Mouse (Mus musculus) spleen, postnatal 36 days (tissue): ENCODE data around the gene Mdk.

Source experiments
- DNase-seq, 2 experiments: peaks; one replicate each; pipeline ENCODE4 v3.0.0; 2022; ENCODE audit warnings: low spot score in 2 of 2, mixed read lengths in 1 of 2

Gene Mdk

DNA sequence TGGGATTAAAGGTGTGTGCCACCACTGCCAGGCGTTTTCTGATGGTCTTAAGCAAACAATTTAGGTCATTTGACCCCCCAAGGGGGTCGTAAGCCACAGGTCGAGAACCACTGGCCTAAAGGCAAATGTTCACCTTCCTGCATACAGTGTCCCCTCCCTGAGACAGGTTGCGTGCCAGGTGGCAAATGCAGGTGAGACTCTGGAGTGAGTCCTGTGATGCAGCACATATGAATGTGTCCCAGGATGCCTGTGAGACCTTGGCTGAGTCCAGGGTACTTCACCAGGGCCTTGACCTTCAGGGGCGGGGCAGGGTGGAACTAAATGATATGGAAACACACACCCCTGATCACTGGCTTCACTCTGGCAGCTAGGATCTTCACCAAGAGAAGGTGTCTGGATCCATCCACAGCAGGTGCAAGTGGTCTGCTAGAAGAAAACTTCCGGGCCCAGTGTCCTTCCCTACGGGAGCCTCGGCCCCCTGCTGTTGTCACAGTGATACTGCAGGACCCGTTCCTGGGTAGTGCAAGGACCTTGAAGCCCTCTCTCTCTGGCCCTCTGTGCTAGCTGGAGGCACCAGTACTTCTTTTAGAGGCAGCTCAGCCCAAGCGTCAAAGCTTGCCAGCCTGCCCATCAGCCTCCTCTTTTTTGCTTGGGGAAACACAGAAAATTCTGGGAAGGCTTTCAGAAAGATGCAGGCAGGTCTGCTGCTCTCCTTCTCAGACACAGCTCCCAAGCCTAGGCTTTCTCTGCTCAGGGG lies 26.8 kb upstream of the Mdk start:
- DNase-seq: peak in 1 of 2 experiments; percentile 47

DNA sequence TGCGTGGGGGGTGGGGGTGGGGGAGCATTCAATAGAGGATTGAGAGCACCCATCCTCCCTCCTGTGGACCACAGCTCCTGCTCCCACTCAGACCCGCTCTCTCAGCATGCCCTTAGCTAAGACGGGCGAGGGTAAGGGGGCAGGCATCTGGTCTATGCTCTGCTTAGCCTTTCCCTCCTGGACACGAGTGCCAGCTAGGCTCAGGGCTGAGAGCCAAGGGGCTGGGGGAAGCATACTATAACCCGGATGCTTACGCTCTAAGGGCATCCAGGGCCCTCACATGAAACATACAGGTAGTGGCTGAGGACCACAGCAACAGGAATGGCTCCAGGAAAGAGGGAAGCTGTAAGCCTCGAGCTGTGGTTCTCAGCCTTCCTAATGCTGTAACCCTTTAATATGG lies 26.0 kb upstream of the Mdk start:
- DNase-seq: no peak

DNA sequence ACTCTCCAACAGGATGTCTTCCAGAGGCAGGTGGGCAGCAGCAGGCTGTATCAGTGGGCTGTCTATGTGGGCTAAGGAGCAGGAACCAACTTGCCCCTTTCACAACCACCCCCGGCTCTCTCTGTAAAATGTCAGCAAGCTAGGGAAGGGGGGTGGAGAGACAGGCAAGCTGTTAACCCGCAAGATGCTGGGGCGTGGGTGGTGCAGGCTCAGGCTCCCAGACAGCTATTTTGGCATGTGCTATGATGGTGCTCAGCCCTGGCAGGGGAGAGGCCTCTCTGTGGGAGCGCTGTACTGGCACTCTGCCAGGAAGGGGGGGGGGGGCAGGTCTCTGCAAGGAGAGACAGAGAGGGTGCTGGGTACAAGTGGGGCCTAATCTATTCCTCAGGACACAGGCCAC lies 25.0 kb upstream of the Mdk start:
- DNase-seq: peak; percentile 42 to 44

DNA sequence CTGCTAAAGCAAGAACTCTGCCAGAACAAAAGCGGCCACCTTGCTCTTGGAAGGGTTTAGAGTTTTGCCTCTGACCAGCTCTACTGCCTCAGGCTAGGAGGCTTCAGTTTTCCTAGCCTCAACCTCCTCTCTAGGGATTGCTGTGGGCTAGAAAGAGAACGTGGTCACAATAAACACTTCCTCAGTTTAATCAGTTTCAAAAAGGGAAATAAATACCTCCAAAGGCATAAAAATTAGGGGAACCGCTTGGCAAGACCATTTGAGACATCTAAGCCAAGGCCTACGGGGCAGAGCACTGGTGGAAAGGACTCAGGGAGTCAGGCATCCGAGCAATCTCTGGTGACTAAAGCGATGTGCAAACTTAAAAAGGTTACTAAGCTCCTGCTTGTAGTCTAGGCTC lies 23.8 kb upstream of the Mdk start:
- no peak for DNase-seq

DNA sequence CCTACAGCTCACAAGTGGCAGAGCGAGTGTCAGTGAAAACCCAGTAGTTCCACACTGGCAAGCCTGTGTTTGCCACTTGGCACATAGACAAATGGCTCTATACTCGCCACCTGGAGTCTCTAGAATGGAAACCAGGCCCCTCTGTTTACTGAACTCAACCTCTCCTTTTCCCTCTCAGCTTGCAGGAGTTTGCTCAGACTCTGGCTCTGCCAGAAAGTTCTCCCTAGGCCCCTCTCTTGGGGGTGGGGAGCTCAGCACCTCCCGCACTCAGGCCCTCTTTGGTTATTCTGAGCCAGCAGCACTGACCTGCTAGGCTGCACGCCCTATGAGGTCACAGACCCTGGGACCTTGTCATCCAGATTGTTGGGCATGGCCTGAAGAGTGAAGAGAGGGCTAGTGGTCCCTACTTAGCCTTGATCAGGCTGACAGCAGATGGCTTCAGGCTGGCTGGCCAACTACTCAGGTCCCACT lies 23.1 kb upstream of the Mdk start:
- no peak for DNase-seq

DNA sequence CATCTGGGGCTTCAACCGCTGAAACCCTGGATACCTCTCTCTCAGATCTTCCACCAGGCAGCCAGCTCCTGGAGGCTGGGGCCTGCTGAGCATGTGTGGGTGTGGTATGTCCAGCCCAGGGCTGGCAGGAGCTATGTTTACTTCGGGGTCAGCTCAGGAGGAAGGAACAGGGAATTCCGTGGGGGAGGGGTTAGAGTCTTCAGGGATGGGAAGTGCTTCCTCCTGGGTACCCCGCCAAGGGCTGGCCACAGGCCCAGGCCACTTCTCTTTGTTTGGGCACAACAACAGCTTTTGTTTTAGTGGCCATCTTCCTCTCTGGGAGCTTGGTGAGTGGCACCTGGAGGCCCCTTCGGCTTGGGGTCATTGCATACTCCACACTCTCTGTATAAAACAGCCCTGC lies 21.7 kb upstream of the Mdk start:
- no peak for DNase-seq

DNA sequence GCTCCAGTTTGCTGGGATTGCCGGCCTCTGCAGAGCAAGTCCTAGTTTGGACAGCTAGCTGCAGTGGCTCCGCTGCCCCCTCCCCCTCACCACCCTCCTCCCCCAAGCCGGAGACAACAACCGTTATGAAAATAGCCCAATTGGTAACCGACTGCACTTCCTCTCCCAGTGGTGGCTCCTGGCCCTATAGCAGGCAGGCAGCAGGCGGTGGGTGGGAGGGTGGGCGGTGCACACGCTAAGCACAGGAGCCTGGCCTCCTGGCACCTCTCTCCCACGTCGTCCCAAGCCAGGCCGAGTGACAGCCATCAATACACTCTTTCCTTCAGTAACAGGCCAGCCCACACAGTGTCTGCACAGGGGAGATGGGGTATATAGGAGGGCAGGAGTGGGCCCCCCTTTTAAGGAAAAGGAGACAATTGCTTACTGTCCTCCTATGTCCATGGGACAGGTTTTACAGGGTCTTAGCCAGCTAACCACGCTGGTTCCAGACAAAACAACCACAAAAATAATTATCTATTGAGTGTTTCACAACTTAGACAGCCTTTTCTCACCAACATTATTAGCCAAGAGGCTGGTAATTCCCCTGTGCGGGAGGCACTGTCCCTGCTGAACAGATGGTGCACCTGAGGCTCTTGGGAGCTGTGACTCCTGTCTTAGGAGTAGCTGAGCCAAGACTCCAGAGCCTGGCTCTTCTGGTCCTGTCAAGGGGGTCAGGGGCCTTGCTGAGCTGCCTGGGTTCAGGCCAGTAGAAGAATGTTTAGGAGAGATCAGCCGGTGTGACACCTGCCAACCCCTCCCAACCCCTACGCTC lies 18.4 kb upstream of the Mdk start:
- peak; percentile 70 to 74 for DNase-seq

DNA sequence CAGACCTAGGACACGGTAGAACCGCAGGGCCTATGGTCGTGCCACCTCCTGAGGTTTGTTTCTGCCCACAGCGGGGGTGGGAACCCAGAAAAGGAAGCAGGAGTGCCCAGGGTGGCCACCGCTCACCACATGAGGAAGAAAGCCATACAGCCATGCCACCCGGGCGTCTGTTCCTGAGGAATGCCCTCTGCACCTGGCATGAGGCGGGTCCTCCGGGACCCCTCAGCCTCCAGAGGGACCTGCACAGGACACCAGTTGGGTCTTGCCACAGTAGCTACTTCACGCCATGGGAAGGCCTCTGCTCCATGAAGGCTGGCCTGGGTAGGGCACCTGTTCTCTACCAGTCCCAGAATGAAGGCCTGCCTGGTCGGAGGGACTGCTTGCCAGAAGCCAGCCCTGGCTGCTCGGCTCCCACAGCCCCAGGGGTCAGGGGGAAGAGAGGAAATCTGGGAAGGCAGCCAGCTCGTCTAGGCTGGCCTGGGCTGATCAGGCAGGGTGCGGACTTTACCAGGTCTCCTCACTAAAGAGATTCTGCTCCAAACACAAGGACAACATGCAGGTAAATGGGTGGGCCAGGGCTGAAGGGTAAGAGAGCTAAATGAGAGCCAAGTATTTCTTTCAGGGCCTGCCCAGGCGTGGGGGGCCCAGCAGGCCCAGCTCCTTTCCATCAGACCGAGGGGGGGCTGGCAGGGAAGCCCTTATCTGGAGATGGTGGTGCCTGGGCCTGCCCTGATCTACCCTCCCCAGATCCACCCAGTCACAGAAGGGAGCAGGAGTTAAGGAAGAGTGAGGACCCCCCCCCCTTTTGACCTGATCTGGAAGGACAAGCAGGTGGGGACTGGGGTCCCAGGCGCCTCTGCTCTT lies 17.5 kb upstream of the Mdk start:
- peak; percentile 48 to 49 for DNase-seq

DNA sequence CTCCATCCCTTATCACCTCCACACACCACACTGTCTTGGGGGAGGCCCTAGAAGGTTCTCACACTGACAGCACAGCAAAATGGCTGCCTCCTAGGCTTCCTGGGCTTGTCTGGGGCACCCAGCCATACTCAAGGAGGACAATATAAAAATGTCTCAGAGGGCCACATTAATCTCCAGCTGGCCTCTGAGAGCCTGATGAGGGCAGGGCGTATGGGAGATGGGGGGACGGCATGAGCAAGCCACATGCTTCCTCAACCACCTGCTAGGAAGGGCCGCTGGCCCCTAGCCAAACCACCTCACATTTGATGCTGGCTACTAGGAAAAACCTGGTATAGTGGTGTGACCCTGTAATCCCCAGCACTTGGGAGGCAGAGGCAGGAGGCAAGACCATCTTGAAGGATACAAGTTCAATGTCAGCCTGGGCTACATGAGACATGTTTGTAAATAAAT lies 16.7 kb upstream of the Mdk start:
- DNase-seq: no peak

DNA sequence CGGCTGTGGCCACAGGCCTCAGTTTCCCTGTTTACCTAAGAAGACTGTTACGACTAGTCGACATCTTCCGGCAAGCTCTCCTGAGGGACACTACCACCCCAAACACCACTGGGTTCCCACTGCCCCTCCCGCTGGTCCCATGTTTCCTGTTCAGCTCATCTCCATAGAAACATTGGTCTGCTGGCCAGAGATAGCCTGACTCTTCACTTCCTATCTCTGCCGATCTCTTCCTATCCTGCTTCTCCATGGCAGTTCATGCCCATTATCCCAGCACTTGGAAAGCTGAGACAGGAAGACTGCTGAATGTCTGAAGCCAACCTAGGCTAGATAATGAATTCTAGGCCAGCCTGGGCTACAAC lies 16.0 kb upstream of the Mdk start:
- peak in 1 of 2 experiments; percentile 29 for DNase-seq

DNA sequence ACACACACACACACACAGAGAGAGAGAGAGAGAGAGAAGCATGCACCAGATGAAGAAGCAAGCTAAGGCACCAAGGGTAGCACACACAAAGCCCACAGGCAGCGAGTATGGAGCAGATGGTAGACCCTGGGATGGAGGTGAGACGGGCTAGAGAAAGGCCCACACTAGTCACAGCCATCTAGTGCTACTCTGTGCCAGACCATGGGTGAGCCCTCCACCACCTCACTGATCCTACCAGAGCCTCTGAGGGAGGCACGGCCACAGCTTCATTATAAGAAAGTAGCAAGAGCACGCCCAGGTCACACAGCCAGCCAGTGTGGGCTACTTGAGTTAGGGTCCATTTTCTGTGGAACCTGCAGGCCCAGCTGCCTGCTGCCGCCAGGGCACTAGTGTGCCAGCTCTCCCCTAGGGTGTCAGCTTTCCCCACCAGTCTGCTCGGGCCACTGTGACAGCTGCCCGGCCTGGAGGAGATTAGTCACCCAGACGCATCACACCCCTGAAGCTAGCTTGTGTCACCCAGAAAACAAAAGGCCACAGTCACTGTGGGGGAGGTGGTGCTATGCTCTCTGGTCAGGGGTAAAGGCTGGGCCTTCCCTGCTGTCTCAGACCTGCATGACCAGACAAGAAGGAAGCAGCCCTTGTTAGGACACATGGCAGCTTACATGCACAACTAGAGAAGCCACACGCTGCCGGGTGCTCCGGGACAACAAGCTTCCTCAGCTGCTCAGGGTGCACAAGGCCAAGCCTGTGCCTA lies 15.5 kb upstream of the Mdk start:
- peak in 1 of 2 experiments; percentile 39 for DNase-seq

DNA sequence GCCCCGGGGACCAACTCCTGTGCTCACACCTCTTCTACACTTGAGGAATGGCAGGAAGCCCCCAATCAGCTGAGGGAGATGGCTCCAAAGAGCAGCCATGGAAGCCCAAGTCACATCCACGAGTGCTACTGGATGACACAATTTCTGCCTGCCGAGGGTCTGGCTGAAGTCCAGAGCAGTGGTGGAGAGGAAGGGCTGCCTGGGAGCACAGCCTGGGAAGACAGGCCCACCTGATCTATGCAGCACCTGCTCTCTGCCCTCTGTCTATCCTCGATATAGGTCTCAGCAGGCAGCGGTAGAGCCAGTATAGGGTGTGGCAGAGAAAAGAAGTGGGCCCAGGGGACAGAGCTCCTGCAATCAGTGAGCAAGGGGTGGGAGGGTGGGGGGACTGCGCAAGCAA lies 14.7 kb upstream of the Mdk start:
- DNase-seq: no peak

DNA sequence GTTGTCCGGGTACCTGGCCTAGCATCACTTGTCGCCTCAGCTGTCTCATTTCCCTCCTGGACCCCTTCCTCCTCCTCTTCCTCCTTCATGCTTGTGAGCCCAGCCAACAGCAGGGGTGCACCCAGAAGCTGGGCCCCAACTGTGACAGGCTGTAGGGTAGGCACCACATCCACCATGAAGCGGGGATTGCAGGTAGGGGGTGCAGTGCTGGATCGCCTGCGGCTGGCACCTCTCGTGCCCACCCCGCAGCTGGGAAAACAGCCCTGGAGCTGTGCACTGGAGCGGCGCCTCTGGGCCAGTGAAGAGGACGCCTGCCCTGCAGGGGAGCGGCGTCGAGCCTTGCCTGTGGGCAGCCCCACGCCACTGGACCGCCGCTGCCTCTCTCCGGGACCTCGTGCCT lies 13.4 kb upstream of the Mdk start, which contains the start of gene Gm9821:
TSS of gene Gm9821 (plus strand) at position 221 of the 400 bp plus-strand sequence.
- DNase-seq: no peak

DNA sequence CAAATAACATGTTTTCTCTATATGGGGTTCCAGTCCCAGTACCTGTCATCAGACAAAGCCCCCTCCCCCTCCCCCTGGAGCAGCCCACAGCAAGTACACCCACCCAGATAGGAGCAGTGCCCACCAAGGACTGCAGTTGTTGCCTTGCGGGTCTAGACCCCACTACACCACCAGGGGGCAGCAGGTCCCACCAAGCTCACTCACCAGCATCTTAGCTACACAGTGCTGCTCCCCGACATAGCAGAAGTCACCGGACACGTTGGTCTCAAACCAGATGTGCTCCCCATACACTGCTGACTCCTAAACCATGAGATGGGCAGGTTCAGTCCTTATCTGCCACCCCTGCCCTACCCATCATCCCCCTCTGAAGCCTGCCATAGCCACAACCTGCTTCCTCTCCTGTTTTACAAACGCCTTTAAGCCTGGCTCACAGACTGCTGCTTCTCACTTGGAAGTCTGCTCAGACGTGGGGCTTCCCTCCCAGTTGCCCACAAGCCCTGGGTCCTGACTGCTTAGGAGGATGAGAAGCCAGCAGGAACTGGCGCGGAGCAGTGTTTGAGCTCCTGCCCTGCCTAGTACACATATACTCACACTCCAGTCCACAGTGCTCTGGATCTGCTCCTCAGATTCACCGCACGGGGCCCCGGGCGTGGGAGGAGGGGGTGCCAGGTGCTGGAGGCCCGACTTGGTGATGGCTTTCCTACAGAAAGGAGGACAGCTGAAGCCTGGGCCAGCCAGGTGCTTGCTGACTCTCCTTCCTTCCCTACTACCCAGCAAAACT lies 12.3 kb upstream of the Mdk start:
- peak; percentile 70 to 72 for DNase-seq

DNA sequence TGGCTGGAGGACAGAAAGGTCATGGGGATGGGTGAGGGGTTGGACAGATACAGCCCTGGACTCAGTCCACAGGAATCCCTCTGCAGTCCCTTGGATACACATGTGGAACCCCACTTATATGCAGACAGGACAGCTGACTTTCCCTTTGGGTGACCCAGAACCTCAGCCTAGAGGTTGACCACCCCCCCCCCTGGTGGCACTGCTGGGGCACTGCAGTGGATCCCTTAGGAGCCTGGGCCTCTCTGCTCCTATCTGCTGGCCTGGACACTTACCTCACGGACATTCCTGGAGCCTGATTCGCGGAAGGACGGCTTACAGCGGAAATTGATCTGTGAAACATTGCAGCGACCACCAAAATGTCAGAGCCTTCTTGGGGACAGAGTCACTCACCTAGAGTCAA lies 10.3 kb upstream of the Mdk start:
- DNase-seq: no peak

DNA sequence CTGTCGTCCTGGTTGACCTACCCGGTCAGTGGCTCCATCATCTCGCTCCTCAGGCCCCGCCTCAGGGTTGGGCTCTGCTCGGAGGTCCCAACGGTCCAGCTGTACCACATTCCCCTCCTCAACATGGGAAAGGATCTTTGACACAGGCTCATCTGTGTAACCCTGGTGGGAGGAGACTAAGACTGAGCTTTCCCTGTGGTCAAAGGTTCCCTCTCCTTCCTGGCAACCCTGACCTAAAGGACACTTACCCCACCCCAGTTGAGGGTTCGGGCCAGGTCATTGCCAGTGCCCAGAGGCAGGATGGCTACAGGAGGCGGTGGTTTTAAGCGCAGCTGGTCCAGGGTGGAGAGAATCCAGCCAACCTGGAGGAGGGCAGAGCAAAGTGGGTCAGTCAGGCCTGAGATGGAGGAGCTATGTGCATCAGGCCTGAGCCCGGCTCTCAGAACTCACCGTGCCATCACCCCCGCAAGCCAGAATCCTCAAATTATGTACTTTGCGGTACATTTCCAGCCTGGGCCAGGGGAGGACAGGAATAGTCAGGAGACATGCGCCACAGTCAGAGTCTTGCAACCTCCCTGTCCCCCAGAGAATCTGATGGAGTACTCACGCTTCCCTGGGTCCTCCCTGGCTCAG lies 7.3 kb upstream of the Mdk start:
- no peak for DNase-seq

DNA sequence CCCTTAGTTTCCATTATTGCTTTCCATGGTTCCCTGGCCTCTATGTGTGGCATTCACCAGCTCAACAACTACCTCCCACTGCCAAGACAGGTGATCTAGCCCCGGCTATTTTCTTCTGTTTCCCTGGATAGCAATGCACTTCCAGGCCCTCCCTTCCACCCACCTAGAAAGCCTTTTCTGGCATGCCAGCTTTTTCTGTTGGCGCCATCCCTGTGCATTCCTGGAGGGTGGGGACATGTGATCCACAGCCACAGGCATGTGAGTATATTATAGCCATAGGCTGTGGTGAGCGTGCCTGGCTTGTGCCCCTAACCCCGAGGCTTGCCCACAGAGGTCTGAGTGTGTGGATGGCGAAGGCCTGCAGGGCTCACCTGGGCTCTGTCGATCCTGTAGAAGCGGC lies 4.1 kb upstream of the Mdk start:
- no peak for DNase-seq

DNA sequence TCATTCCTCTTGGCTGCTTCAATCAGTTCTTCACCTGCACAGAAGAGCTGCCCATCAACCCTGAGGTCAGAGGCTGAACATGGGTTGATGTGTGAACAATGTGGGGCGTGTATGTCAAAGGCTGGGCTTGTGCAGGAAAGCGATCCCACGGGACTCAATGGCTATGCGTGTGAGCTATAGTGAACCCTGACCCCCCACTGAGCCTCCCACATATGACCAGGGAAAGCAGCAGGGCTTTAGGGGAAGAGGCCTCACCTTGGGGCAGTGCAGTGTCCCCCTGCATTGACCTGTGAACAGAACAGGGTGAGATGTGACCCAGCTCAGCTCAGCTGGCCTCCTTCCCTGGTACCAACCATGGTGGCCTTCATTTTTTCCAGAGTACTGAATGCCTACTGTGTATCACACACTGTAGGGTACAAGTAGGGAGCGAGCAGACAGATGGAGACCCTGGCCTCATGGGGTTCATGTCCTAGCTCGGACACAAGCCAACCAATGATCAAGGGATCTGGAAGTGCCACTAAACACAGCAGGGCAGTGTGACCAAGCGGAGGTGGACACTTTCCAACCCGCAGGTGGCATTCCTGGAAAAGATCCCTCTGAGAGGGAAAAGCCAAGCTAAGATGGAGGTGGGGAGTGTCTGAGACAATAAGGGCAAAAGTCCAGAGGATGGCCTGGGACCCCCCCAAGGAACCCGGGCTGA lies 2.9 kb upstream of the Mdk start:
- DNase-seq: no peak

DNA sequence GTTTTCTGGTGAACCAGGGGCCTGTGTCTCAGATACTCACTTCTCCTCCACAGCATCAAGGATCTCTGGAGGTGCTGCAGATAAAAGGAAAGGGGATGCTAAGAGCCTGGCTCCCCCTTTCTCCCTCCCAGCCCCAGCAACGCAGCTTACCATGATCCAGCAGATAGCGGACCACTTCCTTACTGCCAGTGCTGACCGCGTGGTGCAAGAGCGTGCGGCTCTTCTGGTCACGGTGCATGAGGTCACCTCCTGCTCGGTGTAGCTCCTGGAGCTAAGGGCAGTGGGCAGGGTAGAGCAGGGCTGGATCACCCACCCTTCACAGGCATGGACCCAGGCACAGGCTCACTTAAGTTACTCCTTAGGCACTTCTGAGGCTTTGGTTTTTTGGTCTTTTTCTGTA lies 1.9 kb upstream of the Mdk start:
- DNase-seq: no peak
